Mouse (Mus musculus) midbrain, postnatal 0 days (tissue): ENCODE measurements around the gene Tcl1. TPM values are rescaled to one million over a fixed set of nuclear protein-coding genes. Genes with fewer than 3 reads are reported as not detected.
A peak's percentile ranks its signal among the peaks of the same experiment; 100 is the strongest.

Experiments
- ATAC-seq: fragments of 200-750 bp; cut with Nextera tagmentation; 2 replicates; pipeline ENCODE4 v1.8.0; 2017; ENCODE audit warnings: moderate number of reproducible peaks, mild to moderate bottlenecking, moderate TSS enrichment, moderate library complexity; ENCODE audit not compliant: low FRiP score
- DNase-seq: peaks from one replicate; pipeline ENCODE4 v3.0.0-alpha.2; 2015; ENCODE audit warnings: low spot score
- H3K27ac ChIP-seq: fragments of 300-500 bp; sonication (generic); 2 replicates; pipeline ENCODE4 v1.5.1; 2014; ENCODE audit warnings: low read depth, mild to moderate bottlenecking, low read length, mixed read lengths
- H3K27me3 ChIP-seq: fragments of 300-500 bp; sonication (generic); 2 replicates; pipeline ENCODE4 v1.6.1; 2014; ENCODE audit warnings: low read length, control low read depth, mixed read lengths; ENCODE audit not compliant: insufficient read depth
- H3K36me3 ChIP-seq: fragments of 300-500 bp; sonication (generic); 2 replicates; pipeline ENCODE4 v1.6.1; 2014; ENCODE audit warnings: low read length, control low read depth, mixed read lengths; ENCODE audit not compliant: insufficient read depth
- H3K4me1 ChIP-seq: fragments of 300-500 bp; sonication (generic); 2 replicates; pipeline ENCODE4 v1.6.1; 2014; ENCODE audit warnings: mild to moderate bottlenecking, control low read depth, antibody characterized with exemption, low read length, mixed read lengths; ENCODE audit not compliant: insufficient read depth
- H3K4me2 ChIP-seq: fragments of 300-500 bp; sonication (generic); 2 replicates; pipeline ENCODE4 v1.6.1; 2014; ENCODE audit warnings: low read depth, mild to moderate bottlenecking, low read length, mixed read lengths; ENCODE audit not compliant: poor library complexity, severe bottlenecking
- H3K4me3 ChIP-seq: fragments of 300-500 bp; sonication (generic); 2 replicates; pipeline ENCODE4 v1.5.1; 2014; ENCODE audit warnings: low read depth, mild to moderate bottlenecking, low read length, moderate library complexity
- H3K9ac ChIP-seq: fragments of 300-500 bp; sonication (generic); replicated peaks from 2 replicates; pipeline ENCODE4 v1.6.1; 2014; ENCODE audit warnings: mild to moderate bottlenecking, low read length, moderate library complexity, mixed read lengths; ENCODE audit not compliant: poor library complexity, severe bottlenecking
- H3K9me3 ChIP-seq: fragments of 300-500 bp; sonication (generic); 2 replicates; pipeline ENCODE4 v1.6.1; 2016; ENCODE audit warnings: low read length, control low read depth
- CTCF ChIP-seq: IDR thresholded peaks from 2 replicates; pipeline ENCODE4 v1.5.1; 2016; ENCODE audit warnings: antibody characterized with exemption, mild to moderate bottlenecking
- WGBS: fragments of 180-500 bp; shearing (Covaris S2); extraction: QIAGEN DNeasy Blood & Tissue Kit; methylation state at CpG from one replicate; pipeline ENCODE4 v1.1.7; 2014; 5-methylcytosine and 5-hydroxymethylcytosine counted together
- polyA plus RNA-seq: library from polyadenylated mRNA; unstranded; fragments of >200 nt; fragmentation: Nextera tagmentation; extraction: Ambion mirVana; gene quantifications from 2 replicates; pipeline ENCODE4 v1.2.1, GENCODE M21; 2015
- total RNA-seq: library from RNA; depleted of rRNA; stranded (reverse); fragments of >200 nt; gene quantifications from 2 replicates; pipeline ENCODE4 v1.2.3, GENCODE M21; 2014; rRNA removed

The Tcl1 gene
- total RNA-seq (not detected in 2 replicates), polyA plus RNA-seq (not detected in 2 replicates)

DNA sequence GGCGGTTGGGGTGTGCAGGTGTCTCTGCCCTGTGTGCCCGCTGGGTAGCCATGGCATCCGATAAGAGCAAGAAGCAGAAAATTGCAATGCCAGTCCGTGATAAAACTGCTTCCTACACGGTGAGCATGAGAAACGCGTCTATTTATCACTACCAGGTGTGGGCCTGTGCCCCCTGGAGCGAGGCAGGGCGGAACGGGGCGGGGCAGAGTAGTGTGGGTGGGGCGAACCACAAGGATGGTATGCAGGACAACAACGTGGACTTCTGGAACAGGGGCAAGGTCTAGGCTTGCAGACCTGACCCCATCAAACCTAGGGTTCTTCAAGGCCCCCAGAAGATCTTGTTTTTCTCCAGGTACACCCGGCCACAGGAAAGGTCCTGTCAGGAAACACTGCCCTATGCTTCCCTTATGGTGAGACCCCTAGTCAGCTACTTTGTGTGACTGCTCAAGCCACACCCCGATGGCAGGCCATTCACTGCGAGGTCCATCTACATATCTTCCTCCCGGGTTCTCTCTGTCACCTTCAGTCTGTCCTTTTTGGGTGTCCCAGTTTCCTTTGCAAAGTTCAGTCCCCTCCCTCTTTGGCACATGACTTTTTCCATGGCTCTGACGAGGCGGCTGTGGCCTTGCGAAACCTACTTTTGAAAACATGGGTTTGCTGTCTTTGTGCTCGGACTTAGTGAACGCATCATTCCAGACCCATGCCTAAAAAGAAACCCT, at the start of gene Tcl1:
Gene Tcl1 (minus strand): TSS at position 193 of the 719 bp plus-strand sequence.
- WGBS, result 93% methylated on average over 22 of the region's 22 CpGs
- H3K9ac ChIP-seq, result no peak within 1 kb of the TSS
- H3K4me3 ChIP-seq, result no peak within 1 kb of the TSS
- DNase-seq, result no peak
- no peak for ATAC-seq
- H3K36me3 ChIP-seq, result no peaks in the 10 kb centered on the region
- H3K27ac ChIP-seq, result no peak within 1 kb of the TSS
- no peaks in the 10 kb centered on the region for H3K9me3 ChIP-seq
- no peak for TF ChIP-seq CTCF
- no peak within 1 kb of the TSS for H3K4me2 ChIP-seq
- H3K4me1 ChIP-seq, result no peaks in the 10 kb centered on the region
- no peaks in the 10 kb centered on the region for H3K27me3 ChIP-seq

DNA sequence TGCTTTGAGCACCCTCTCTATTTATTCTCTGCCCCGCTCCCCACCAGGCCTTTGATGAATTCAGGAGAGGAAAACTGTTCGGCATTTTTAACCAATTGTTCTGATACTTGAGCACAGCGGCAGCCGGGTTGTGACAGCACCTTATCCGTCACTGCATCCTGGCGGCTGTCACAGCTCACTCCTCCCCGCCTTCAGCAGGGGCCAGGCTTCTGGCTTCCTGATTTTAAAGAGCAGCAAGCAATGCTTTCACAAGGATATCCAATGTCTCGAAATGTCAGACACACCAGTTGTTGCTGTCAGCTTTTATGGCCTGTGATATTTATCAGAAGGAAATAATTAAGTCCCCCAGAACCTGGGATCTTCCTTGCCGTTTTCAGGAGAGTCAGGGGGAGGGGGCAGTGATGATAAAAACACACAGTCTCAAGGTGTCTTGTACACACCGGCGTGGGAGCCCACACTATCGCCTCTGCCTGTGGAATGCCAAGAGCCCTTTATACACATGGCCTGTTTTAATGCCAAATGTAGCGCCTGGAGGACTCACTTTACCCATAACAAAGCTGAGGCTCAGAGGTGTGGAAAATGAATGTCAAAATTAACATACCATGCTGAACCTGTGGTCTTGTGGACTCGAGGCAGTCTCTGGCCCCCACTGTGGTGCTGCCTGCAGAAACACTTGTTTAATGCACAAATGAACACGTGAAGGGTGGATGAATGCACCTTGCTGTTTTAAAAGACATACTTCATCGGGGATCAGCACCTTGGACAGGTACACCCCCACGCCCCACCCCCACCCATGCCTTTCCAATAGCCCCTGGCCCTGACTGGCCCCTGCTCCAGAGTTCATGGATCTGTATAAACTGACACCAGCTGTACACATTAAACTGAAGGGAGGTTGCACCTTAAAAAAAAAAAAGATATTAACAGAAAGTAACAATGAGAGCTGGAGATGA, 48.7 kb upstream of the Tcl1 start:
- H3K9me3 ChIP-seq, result no peaks in the 10 kb centered on the region
- DNase-seq, result peak; percentile 27
- no peaks in the 10 kb centered on the region for H3K36me3 ChIP-seq
- 67% methylated on average over 17 of the region's 17 CpGs for WGBS
- H3K4me1 ChIP-seq, result no peaks in the 10 kb centered on the region
- no peak overlapping the region for H3K9ac ChIP-seq
- ATAC-seq, result no peak
- no peaks in the 10 kb centered on the region for H3K27me3 ChIP-seq
- H3K27ac ChIP-seq, result no peak overlapping the region
- no peak for TF ChIP-seq CTCF
- no peak overlapping the region for H3K4me2 ChIP-seq
- H3K4me3 ChIP-seq, result no peak overlapping the region

DNA sequence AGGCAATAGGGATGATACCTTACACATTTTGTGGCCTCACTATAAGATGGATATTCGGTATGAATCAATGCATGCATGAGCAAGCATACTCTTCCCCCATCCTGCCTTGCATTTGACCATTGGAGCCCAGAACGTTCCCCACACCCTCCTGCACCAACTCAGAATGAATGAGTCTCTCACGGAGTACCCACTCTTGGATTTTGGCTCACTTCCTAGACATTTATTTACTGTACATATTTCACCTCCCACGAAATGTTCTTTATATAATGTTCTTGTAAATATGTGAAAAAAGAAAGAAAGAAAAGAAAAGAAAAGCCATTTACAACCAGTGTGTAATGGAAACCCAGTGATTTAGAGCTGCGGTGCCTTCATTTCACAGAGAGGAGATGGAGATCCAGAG, 44.5 kb upstream of the Tcl1 start:
- no peak for ATAC-seq
- no peak overlapping the region for H3K27ac ChIP-seq
- no peak overlapping the region for H3K4me2 ChIP-seq
- H3K36me3 ChIP-seq, result no peaks in the 10 kb centered on the region
- no peaks in the 10 kb centered on the region for H3K9me3 ChIP-seq
- WGBS, result 81% methylated on average over 5 of the region's 5 CpGs
- H3K4me3 ChIP-seq, result no peak overlapping the region
- TF ChIP-seq CTCF, result no peak
- H3K4me1 ChIP-seq, result no peaks in the 10 kb centered on the region; the same call in 1 of the 2 replicates
- H3K9ac ChIP-seq, result no peak overlapping the region
- no peak for DNase-seq
- no peaks in the 10 kb centered on the region for H3K27me3 ChIP-seq

DNA sequence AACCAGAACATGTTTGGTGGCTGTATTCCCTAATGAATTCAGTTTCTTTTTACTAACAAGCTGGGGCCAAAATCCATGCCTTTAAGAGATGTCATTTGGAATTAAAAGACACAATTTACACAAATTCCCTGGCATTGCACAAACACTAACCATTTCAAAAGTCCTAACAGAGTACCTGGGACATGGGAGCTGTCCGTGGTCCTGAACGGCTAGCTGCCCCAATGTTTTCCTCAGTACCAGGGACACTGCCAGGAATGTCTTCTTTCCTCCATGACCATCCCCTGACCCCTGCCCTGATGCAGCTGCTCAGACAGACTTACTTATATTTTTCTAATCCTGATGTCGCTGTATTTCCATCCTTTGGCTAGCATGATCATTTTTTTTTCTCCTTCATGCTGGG, 43.5 kb upstream of the Tcl1 start:
- Histone ChIP-seq H3K27ac (no peak overlapping the region), H3K36me3 (no peaks in the 10 kb centered on the region), H3K4me1 (no peaks in the 10 kb centered on the region; the same call in 1 of the 2 replicates), H3K9ac (no peak overlapping the region), H3K4me3 (no peak overlapping the region), H3K27me3 (no peaks in the 10 kb centered on the region), H3K9me3 (no peaks in the 10 kb centered on the region), H3K4me2 (no peak overlapping the region)
- TF ChIP-seq CTCF, result no peak
- 28% methylated on average over 3 of the region's 3 CpGs for WGBS
- ATAC-seq (no peak), DNase-seq (no peak)

DNA sequence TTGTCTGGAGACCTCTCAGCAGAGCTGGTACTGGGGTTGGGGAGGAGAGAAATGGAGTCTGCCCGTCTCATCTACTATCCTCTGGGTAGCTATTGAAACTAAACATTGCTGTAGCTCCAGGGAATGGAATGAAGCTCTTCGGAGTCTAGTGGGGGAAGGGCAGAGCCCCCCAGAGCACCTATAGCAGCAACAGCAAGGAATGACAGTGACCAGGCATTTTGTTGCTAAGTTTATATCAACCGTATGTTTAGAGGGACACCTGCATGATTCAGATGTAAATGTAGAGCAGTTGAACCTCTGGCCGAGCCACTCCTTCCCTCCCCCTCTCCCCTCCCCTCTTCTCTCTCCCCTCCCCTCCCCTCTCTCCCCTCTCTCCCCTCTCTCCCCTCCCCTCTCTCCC, 36.6 kb upstream of the Tcl1 start:
- no peak for TF ChIP-seq CTCF
- no peak overlapping the region for H3K4me3 ChIP-seq
- H3K9ac ChIP-seq, result no peak overlapping the region
- WGBS, result 31% methylated on average over 4 of the region's 4 CpGs
- no peak for ATAC-seq
- H3K4me1 ChIP-seq, result no peaks in the 10 kb centered on the region; the same call in 1 of the 2 replicates
- no peak overlapping the region for H3K4me2 ChIP-seq
- DNase-seq, result no peak
- no peak overlapping the region for H3K27ac ChIP-seq
- no peaks in the 10 kb centered on the region for H3K9me3 ChIP-seq
- H3K27me3 ChIP-seq, result no peaks in the 10 kb centered on the region
- H3K36me3 ChIP-seq, result no peaks in the 10 kb centered on the region

DNA sequence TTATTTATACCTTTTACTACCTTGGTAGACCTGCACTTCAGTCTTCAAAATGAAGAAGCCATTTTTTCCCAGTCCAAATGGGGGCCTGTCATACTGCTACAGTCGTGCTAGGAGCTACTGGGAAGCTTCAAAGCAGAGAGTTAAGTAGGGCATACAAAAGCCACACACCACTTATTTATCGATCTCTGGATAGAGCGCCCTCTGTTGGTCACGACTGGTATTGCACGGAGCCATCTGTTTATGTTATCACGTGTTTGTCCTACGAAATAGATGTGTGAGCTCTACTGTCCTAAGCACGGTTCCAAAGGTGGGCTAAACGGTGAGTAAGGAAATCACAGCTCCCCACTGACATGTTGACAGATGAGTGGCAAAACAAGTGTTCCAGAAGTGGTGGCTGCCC, 36.2 kb upstream of the Tcl1 start:
- DNase-seq (peak; percentile 59), ATAC-seq (no peak)
- no peaks in the 10 kb centered on the region for H3K27me3 ChIP-seq
- no peaks in the 10 kb centered on the region for H3K9me3 ChIP-seq
- no peak overlapping the region for H3K4me3 ChIP-seq
- H3K27ac ChIP-seq, result no peak overlapping the region
- H3K9ac ChIP-seq, result no peak overlapping the region
- no peaks in the 10 kb centered on the region for H3K36me3 ChIP-seq
- H3K4me2 ChIP-seq, result no peak overlapping the region
- H3K4me1 ChIP-seq, result no peaks in the 10 kb centered on the region; the same call in 1 of the 2 replicates
- WGBS, result 6% methylated on average over 9 of the region's 9 CpGs
- TF ChIP-seq CTCF, result peak; percentile 73
